Mouse (Mus musculus) c-Kit-negative CD71-positive TER-119-positive erythroid progenitor cells, embryonic 14.5 days (primary cell): ENCODE data around the gene Cct5.

Experiments used
- DNase-seq: peaks from one replicate; pipeline ENCODE4 v3.0.0-alpha.2; 2013; ENCODE audit warnings: low read depth, low spot score

Cct5 gene

GRCm38 (mm10) chr15:31565184-31565583 is 36.4 kb downstream of the Cct5 start, which contains the start of gene Cmbl:
Gene Cmbl, plus strand, starts transcription at chr15:31565389.
- DNase-seq: no peak

GRCm38 (mm10) chr15:31563577-31564546 is 37.7 kb downstream of the Cct5 start:
- no peak for DNase-seq

- no peak for DNase-seq
Measured at GRCm38 (mm10) chr15:31562847-31563246, 38.8 kb downstream of the Cct5 start.

GRCm38 (mm10) chr15:31561976-31562375 is 39.6 kb downstream of the Cct5 start:
- no peak for DNase-seq

GRCm38 (mm10) chr15:31561390-31561789 is 40.2 kb downstream of the Cct5 start:
- no peak for DNase-seq

GRCm38 (mm10) chr15:31554855-31555254 is 46.7 kb downstream of the Cct5 start:
- no peak for DNase-seq

GRCm38 (mm10) chr15:31550381-31550780 is 51.2 kb downstream of the Cct5 start:
- no peak for DNase-seq

- no peak for DNase-seq
Measured at GRCm38 (mm10) chr15:31547421-31547820, 54.2 kb downstream of the Cct5 start.

GRCm38 (mm10) chr15:31546291-31546690 is 55.3 kb downstream of the Cct5 start:
- DNase-seq: no peak

- no peak for DNase-seq
Measured at GRCm38 (mm10) chr15:31545058-31545457, 56.5 kb downstream of the Cct5 start.

- no peak for DNase-seq
Measured at GRCm38 (mm10) chr15:31543246-31543645, 58.4 kb downstream of the Cct5 start.

GRCm38 (mm10) chr15:31542013-31542958 is 59.3 kb downstream of the Cct5 start:
- no peak for DNase-seq
